In the genomic region with DNA sequence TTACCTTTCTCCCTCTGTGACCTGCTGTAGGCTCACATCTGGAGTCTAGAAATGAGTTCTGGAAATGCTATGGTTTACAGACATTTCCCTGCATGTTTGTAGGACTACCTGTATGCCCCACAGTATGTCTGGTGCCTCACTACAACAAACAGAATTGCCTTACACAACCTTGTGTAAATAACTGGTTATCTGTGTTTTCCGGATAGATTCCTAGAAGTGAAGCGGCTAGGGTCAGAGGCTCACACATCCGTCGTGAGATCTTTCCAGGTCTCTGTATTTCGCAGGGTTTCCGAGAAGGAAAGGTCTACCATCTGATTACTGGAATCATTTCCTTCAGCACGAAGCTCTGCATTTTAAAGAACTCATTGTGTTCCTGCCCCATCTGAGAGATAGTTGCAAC, we compare ENCODE assay signal across 22 mouse cellular contexts.
"Had no signal": no experiment of that assay in that cellular context is flagged by ENCODE, and none has a peak within 500 bp of the region (broad histone marks: within the 10 kb centered on the region; RNA-seq: fewer than 3 reads in every experiment).

No protein-coding gene starts in this region.

- ATAC-seq: lung, postnatal 0 days; midbrain, embryonic 13.5 days; midbrain, embryonic 16.5 days had no signal

- H3K4me2 ChIP-seq: lung, embryonic 15.5 days; midbrain, embryonic 11.5 days; midbrain, embryonic 13.5 days; neural tube, embryonic 13.5 days; neural tube, embryonic 15.5 days had no signal

- H3K36me3 ChIP-seq: lung, embryonic 15.5 days; midbrain, embryonic 13.5 days; neural tube, embryonic 13.5 days; neural tube, embryonic 15.5 days had no signal

- H3K9ac ChIP-seq: liver, embryonic 14.5 days; lung, embryonic 15.5 days; midbrain, embryonic 13.5 days; neural tube, embryonic 13.5 days; neural tube, embryonic 15.5 days had no signal

- DNase-seq: lung, adult 2 months; lung, postnatal 14 days; lung, postnatal 36 days; retina, postnatal 1 day; right cerebral cortex, adult 18-20 months; right cerebral cortex, postnatal 25 days; right cerebral cortex, postnatal 4 days; spleen, adult 18-20 months; thymus, adult 18-20 months; thymus, postnatal 14 days; thymus, postnatal 36 days had no signal

- H3K27me3 ChIP-seq: lung, embryonic 15.5 days; midbrain, embryonic 13.5 days; neural tube, embryonic 13.5 days; neural tube, embryonic 15.5 days had no signal

- H3K9me3 ChIP-seq: lung, embryonic 15.5 days; neural tube, embryonic 13.5 days; neural tube, embryonic 15.5 days had no signal

- H3K4me1 ChIP-seq: lung, embryonic 15.5 days; midbrain, embryonic 13.5 days; neural tube, embryonic 13.5 days; neural tube, embryonic 15.5 days had no signal

- H3K27ac ChIP-seq: liver, embryonic 14.5 days; lung, embryonic 15.5 days; macrophage; midbrain, embryonic 13.5 days; neural tube, embryonic 13.5 days; neural tube, embryonic 15.5 days had no signal

- H3K4me3 ChIP-seq: lung, embryonic 15.5 days; megakaryocyte, embryonic 14.5 days; midbrain, embryonic 13.5 days; myocyte; neural tube, embryonic 13.5 days; neural tube, embryonic 15.5 days had no signal
